Mouse (Mus musculus): Measurements from ENCODE around the gene Apbb2.

GRCm38 (mm10) chr5:66348421-66348820, 270.2 kb downstream of the Apbb2 start:
- TF ChIP-seq EP300 (IDR thresholded peaks at IDR 0.05; ENCODE audit: low read depth), result no peak
- no peak for TF ChIP-seq CTCF (IDR thresholded peaks at IDR 0.05; ENCODE audit: low read depth)

Data from liver, postnatal 0 days (tissue).